Mouse (Mus musculus) liver, embryonic 15.5 days (tissue): ENCODE measurements around the gene Gna15. TPM values are rescaled to one million over a fixed set of nuclear protein-coding genes. Genes with fewer than 3 reads are reported as not detected.

Experiments
- ATAC-seq: fragments of 200-750 bp; cut with Nextera tagmentation; 2 replicates; pipeline ENCODE4 v1.8.0; 2017; ENCODE audit warnings: moderate number of reproducible peaks, mild to moderate bottlenecking, moderate library complexity; ENCODE audit not compliant: insufficient read depth
- H3K27ac ChIP-seq: fragments of 300-500 bp; sonication (generic); replicated peaks from 2 replicates; pipeline ENCODE4 v1.5.1; 2015; ENCODE audit warnings: mild to moderate bottlenecking, inconsistent platforms
- H3K27me3 ChIP-seq: fragments of 300-500 bp; sonication (generic); 2 replicates; pipeline ENCODE4 v1.6.1; 2015; ENCODE audit warnings: mild to moderate bottlenecking, inconsistent platforms
- H3K36me3 ChIP-seq: fragments of 300-500 bp; sonication (generic); replicated peaks from 2 replicates; pipeline ENCODE4 v1.6.1; 2015; ENCODE audit warnings: moderate library complexity, mild to moderate bottlenecking, inconsistent platforms
- H3K4me1 ChIP-seq: fragments of 300-500 bp; sonication (generic); replicated peaks from 2 replicates; pipeline ENCODE4 v1.6.1; 2015; ENCODE audit warnings: inconsistent platforms
- H3K4me2 ChIP-seq: fragments of 300-500 bp; sonication (generic); 2 replicates; pipeline ENCODE4 v1.6.1; 2015; ENCODE audit warnings: moderate library complexity, mild to moderate bottlenecking, inconsistent platforms
- H3K4me3 ChIP-seq: fragments of 300-500 bp; sonication (generic); replicated peaks from 2 replicates; pipeline ENCODE4 v1.5.1; 2015; ENCODE audit warnings: mild to moderate bottlenecking, inconsistent platforms
- H3K9ac ChIP-seq: fragments of 300-500 bp; sonication (generic); 2 replicates; pipeline ENCODE4 v1.6.1; 2015; ENCODE audit warnings: moderate library complexity, mild to moderate bottlenecking, inconsistent platforms
- H3K9me3 ChIP-seq: fragments of 300-500 bp; sonication (generic); replicated peaks from 2 replicates; pipeline ENCODE4 v1.6.1; 2016; ENCODE audit warnings: inconsistent platforms
- WGBS: fragments of 180-500 bp; shearing (Covaris S2); methylation state at CpG from one replicate; pipeline ENCODE4 v1.1.7; 2015; ENCODE audit warnings: mixed read lengths; ENCODE audit not compliant: insufficient replicate concordance; 5-methylcytosine and 5-hydroxymethylcytosine counted together
- polyA plus RNA-seq: library from polyadenylated mRNA; unstranded; fragments of >200 nt; fragmentation: Nextera tagmentation; extraction: Ambion mirVana; gene quantifications from 2 replicates; pipeline ENCODE4 v1.2.1, GENCODE M21; 2015

The Gna15 gene
- polyA plus RNA-seq, 1 experiment from 2014 or later: 4.3 TPM

DNA sequence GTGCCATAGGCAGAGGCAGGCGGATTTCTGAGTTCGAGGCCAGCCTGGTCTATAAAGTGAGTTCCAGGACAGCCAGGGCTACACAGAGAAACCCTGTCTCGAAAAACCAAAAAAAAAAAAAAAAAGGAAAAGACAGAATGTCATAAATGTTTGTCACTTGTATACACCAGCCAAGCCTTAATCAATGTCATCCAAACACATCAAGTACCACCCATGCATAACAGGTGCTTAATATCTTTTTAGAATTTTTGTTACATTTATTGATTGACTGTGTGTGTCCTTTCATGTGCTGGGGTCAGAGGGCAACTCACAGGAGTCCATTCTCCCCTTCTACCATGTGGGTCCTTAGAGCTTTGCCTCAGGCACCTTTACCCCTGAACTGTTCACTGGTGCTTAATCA lies 24.0 kb downstream of the Gna15 start, which contains the start of gene S1pr4:
TSS of gene S1pr4 (minus strand) at position 101 of the 400 bp plus-strand sequence.
- H3K27me3 ChIP-seq: peaks cover 7% of the 10 kb centered on the region; the same call in 1 of the 2 replicates
- peak within 1 kb of the TSS; percentile 59 for H3K9ac ChIP-seq
- peak within 1 kb of the TSS; percentile 94 for H3K4me2 ChIP-seq
- H3K4me1 ChIP-seq: peaks cover 53% of the 10 kb centered on the region
- H3K4me3 ChIP-seq: peak within 1 kb of the TSS; percentile 86
- WGBS: 56% methylated on average over 3 of the region's 3 CpGs
- H3K36me3 ChIP-seq: 0 out of 2 replicates have a peak, but pooled peaks cover 2% of the 10 kb centered on the region
- peak within 1 kb of the TSS; percentile 79; the same call in 1 of the 2 replicates for H3K27ac ChIP-seq
- no peaks in the 10 kb centered on the region for H3K9me3 ChIP-seq
- ATAC-seq: no peak

DNA sequence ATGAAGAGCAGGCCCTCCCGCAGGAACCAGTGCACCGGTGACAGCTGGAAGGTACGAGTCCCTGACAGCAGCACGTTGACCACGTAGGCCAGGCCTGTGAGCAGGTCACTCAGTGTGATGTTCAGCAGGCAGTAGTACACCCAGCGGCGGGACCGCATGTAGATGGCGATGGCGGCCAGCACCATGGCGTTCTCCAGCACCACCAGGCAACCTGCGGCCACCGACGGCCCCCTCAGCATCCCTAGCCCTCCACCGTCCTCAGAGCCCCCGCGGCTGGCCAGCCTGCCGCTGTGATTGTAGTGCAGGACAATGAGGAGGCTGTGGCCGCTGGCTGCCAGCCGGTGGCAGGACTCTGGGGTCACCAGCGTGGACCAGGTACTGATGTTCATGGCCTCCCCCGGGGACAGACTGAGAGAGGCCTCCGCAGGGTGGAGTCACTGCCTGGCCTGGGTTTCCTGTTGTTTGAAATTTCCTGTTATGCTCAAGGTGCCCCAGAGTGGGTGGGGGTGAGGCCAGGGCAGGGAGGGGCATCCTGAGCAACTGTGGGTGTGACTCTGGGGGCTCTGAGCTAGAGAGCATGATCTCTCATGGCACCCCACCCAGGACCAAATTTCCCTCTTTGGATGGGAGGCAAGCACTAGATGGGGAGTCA lies 24.6 kb downstream of the Gna15 start:
- Histone ChIP-seq H3K27ac (peak overlapping the region; percentile 79; the same call in 1 of the 2 replicates), H3K36me3 (no peaks in the 10 kb centered on the region), H3K4me3 (peak overlapping the region; percentile 86), H3K27me3 (peaks cover 7% of the 10 kb centered on the region; the same call in 1 of the 2 replicates), H3K4me2 (peak overlapping the region; percentile 94), H3K4me1 (peaks cover 60% of the 10 kb centered on the region), H3K9ac (peak overlapping the region; percentile 59), H3K9me3 (no peaks in the 10 kb centered on the region)
- WGBS: 36% methylated on average over 23 of the region's 23 CpGs
- no peak for ATAC-seq

DNA sequence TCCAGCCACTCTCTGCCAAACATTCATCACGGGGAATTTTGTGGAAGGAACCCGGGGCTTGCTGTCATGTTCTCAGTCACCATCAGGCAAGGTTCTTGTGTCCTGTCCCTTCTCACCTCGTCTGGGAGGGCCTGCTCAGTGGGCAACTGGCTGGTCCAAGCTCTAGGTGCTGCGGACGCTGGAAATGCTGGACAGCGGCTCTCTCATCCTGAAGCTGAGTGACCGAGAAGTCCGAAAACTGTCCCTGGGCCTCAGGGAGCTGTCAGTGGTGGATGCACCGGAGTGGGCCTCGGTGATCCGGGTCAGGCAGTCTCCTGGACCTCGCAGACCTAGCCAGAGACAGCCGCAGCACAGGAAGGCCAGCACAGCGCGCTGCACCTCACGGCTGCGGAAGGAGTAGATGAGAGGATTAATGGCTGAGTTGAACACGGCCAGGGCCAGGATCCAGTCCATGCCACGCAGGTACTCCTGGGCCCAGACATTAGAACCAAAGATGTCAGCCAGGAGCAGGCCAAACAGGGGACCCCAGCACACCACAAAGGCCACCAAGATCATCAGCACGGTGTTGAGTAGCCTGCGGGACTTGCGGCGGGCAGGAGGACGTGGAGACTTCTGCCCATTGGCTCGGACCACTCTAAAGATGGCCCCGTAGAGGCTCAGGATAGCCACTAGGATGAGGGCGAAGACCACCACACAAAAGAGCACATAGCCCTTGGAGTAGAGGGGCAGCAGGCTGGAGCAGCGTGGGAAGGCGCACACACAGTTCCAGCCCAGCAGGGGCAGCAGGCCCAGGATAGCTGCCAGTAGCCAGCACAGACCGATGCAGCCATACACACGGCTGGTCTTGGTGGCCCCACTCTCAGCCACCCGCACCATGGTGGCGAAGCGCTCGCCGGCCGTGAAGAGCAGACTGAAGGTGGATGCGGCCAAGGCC lies 25.4 kb downstream of the Gna15 start:
- no peak for ATAC-seq

DNA sequence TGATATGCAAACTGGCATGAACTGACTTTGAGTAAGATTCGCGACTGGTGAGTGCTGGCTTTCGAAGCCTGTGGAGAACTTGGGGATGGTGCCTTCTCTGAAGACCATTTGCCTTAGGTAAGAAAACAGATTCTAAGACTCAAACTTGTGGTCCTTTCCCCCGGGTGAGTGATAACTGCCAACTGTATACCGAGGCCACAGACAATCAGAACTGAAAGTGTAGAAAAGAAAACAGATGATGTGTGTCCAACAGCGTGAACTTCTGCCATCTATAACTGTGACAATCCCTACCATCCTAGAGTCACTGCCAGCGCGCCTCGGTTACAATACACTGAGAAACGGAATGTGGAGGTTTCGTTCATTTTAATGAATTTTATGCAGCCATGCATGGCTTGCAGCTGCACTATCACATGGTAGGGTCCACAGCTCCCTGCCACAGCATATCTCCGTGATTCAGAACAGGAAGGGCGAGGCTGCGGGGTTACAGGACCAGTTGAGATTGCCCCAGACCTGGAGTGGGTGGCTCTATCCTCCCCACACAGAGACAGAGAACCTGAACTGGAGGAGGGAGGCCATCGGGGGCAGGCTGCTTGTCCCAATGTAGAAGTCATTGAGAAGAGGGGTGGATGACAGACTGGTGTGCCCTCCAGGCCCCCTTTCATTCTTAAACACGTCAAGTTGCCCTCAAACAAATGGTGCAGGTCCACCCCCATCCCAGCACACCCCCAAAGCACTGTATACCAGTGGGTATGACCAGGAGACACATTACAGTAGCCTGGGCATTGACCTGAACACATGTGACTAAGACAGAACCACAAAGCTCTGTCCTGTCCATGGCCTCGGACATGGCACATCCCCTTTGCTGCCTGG lies 26.4 kb downstream of the Gna15 start:
- peak overlapping the region; percentile 79 for H3K27ac ChIP-seq
- no peaks in the 10 kb centered on the region for H3K9me3 ChIP-seq
- H3K27me3 ChIP-seq: no peaks in the 10 kb centered on the region
- peak overlapping the region; percentile 94 for H3K4me2 ChIP-seq
- ATAC-seq: no peak
- H3K9ac ChIP-seq: peak overlapping the region; percentile 59
- H3K36me3 ChIP-seq: peaks cover 12% of the 10 kb centered on the region
- WGBS: 22% methylated on average over 17 of the region's 17 CpGs
- H3K4me3 ChIP-seq: peak overlapping the region; percentile 86
- H3K4me1 ChIP-seq: peaks cover 64% of the 10 kb centered on the region

More for the DNA sequence above, 25.4 kb downstream of the Gna15 start:
- Histone ChIP-seq H3K4me2 (peak overlapping the region; percentile 94), H3K4me1 (peaks cover 68% of the 10 kb centered on the region), H3K27ac (peak overlapping the region; percentile 79), H3K36me3 (peaks cover 3% of the 10 kb centered on the region; the same call in 1 of the 2 replicates), H3K9me3 (no peaks in the 10 kb centered on the region), H3K27me3 (peaks cover 3% of the 10 kb centered on the region; the same call in 1 of the 2 replicates), H3K9ac (peak overlapping the region; percentile 59), H3K4me3 (peak overlapping the region; percentile 86)
- 57% methylated on average over 38 of the region's 38 CpGs for WGBS

DNA sequence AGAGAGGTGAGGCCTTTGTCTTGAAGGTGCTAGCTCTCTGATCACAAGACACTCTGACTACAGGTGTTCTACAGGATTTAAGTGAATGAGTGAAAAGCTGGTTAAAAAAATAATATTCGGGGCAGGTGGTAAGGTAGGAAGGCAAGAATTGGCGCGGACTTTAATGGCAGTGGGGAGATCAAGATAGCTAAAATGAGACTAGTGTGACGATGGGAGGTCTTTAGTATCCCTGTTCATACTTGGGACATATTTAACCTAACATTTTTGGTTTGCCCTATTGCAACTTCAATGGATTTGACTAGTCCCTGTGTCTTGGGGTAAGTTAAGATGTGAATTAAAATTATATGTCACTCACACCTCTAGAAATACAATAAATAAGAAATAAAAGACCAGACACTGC lies 27.1 kb downstream of the Gna15 start:
- ATAC-seq: no peak
- Histone ChIP-seq H3K4me1 (peaks cover 58% of the 10 kb centered on the region), H3K9me3 (no peaks in the 10 kb centered on the region), H3K9ac (peak overlapping the region; percentile 59), H3K4me2 (peak overlapping the region; percentile 94), H3K36me3 (peaks cover 19% of the 10 kb centered on the region), H3K4me3 (peak overlapping the region; percentile 86), H3K27ac (peak overlapping the region; percentile 79), H3K27me3 (no peaks in the 10 kb centered on the region)
- WGBS: 12% methylated on average over 4 of the region's 4 CpGs

DNA sequence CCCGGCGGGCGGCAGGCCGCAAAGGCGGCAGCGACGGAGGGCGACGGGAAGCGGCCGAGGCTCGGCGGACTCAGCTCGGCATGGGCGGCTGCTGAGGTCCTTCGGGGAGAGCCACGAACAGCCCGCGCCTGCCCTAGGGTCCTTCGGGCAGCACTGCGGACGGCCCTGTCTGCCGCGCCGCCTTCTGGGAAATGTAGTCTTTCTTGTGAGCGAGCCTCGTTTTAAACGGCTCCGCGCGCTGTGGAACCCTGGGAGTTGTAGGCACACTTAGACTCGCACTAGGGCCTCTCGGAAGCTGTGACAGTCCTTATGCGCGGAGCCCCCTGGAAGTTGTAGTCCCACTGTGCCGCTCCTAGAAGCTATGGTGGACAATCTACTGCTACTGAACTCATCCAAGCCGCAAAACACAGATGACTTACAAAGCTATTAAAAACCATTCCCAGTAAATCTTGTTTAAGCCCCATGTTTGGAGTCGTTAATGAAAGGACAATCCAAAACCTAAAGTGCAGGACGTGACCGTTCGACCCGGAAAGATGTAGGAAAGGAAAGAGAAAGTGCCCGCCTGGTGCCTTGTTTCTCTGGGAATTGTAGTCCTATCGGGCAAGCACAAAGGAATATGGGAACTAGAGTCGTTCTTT lies 27.6 kb downstream of the Gna15 start, which contains the start of gene Ncln:
TSS of gene Ncln (minus strand) at position 129 of the 638 bp plus-strand sequence.
- Histone ChIP-seq H3K27ac (peak within 1 kb of the TSS; percentile 79), H3K9me3 (no peaks in the 10 kb centered on the region), H3K4me2 (peak within 1 kb of the TSS; percentile 94), H3K36me3 (peaks cover 25% of the 10 kb centered on the region), H3K27me3 (no peaks in the 10 kb centered on the region), H3K9ac (peak within 1 kb of the TSS; percentile 86), H3K4me3 (peak within 1 kb of the TSS; percentile 86), H3K4me1 (peaks cover 58% of the 10 kb centered on the region)
- WGBS: under 1% methylated on average over 45 of the region's 45 CpGs
- ATAC-seq: peak; percentile 95

DNA sequence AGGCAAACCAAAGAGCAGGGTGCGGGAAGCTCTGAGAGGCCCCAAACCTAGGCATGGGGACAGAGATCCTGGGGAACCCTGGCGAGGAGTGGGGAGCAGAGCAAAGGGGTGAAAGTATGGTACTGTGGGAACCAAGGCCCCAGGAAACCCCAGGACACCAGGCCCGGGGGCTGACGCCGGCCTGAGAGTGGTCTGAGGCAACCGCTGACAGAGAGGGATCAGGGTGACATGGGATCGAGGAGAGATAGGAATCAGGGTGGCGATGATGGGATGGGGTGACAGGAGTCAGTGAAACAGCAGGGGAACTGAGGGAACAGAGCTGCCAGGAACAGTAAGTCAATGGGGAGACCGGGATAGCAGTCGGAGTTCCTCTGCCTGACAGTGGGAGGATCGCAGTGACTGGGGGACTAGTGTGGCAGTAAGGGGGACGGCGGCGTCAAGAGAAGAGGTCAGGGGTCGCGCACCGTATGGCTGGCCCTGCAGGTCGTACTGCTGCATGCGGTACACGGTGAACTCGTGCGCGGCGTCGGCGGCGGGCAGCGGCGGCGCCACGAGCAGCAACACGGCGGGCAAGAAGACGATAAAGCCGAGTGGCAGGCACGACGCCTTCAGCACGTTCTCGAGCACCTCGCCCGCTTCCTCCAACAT lies 28.3 kb downstream of the Gna15 start:
- Histone ChIP-seq H3K9ac (peak overlapping the region; percentile 86), H3K9me3 (no peaks in the 10 kb centered on the region), H3K4me2 (peak overlapping the region; percentile 94), H3K36me3 (peaks cover 31% of the 10 kb centered on the region), H3K4me1 (peaks cover 58% of the 10 kb centered on the region), H3K27ac (peak overlapping the region; percentile 79), H3K27me3 (no peaks in the 10 kb centered on the region), H3K4me3 (peak overlapping the region; percentile 86)
- under 1% methylated on average over 41 of the region's 41 CpGs for WGBS
- ATAC-seq: peak; percentile 14

DNA sequence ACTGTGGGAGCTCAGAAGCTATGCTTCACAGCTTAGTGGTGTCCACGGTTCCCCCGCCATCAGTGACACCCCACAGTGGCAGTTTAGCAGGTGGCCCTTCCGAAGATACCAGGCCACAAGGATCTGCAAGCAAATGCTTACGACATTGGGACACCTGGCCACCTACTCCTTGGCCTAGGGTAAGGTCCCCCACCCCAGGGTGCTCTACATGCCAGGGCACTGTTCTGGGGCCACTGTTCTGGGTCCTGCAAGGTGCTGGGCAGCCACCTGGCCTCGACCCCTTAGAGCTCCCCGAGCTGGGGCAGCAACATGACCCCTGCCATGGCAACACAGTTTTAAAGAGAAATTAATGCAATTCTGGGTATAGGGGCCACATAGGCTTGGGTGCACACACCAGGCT lies 28.9 kb downstream of the Gna15 start:
- Histone ChIP-seq H3K9ac (peak overlapping the region; percentile 86), H3K27me3 (no peaks in the 10 kb centered on the region), H3K4me1 (peaks cover 56% of the 10 kb centered on the region), H3K4me3 (peak overlapping the region; percentile 86), H3K36me3 (peaks cover 37% of the 10 kb centered on the region), H3K27ac (peak overlapping the region; percentile 79; the same call in 1 of the 2 replicates), H3K4me2 (peak overlapping the region; percentile 94), H3K9me3 (no peaks in the 10 kb centered on the region)
- no peak for ATAC-seq
- WGBS: 38% methylated on average over 6 of the region's 6 CpGs

DNA sequence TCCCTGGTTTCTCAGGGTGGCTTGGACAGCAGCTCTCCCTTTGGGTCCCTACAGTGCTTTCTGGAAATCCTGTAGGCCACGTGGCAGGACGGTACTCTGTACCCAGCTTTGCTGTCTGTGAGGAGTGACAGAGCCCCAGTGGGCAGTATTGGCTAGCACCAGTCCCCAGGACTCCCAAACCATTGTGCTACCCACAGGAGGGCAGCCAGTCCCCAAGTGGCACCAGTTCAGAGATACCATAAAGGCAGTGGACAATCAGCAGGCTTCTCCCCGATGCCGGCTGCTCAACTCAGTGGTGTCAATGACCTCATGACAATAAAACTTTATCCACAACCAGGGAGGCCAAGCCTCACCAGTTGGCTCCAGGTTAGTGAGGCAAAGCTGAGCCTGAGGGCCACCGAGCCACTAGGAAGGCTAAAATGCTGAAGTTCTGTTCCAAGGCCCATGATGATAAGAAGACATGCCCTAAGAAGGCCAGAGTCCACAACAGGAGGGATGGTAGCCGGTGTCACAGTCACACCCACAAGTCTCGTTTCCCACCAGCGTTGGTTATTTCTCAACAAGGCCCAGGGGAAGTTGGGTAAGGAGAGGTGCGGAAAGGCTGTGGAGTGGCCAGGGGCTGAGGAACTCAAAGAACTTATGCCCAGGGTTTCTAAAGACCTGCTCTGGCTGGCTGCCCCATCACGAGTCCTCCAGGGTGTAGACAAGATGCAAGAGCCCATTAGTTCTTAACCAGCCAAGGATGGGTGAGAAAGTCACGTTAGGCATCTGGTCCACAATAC lies 29.6 kb downstream of the Gna15 start:
- Histone ChIP-seq H3K36me3 (peaks cover 44% of the 10 kb centered on the region), H3K4me2 (peak overlapping the region; percentile 94), H3K4me3 (peak overlapping the region; percentile 86), H3K27me3 (no peaks in the 10 kb centered on the region), H3K27ac (peak overlapping the region; percentile 79; the same call in 1 of the 2 replicates), H3K9me3 (no peaks in the 10 kb centered on the region), H3K4me1 (peaks cover 50% of the 10 kb centered on the region), H3K9ac (peak overlapping the region; percentile 86; the same call in 1 of the 2 replicates)
- 60% methylated on average over 11 of the region's 11 CpGs for WGBS
- no peak for ATAC-seq
